Mouse (Mus musculus) stomach, postnatal 0 days (tissue): ENCODE results near the gene Actbl2. TPM values are rescaled to one million over a fixed set of nuclear protein-coding genes. Genes with fewer than 3 reads are reported as not detected.

Experiments used
- ATAC-seq: fragments of 200-750 bp; cut with Nextera tagmentation; 2 replicates; pipeline ENCODE4 v1.8.0; 2017; ENCODE audit not compliant: low FRiP score, low TSS enrichment
- DNase-seq: peaks from one replicate; pipeline ENCODE4 v3.0.0-alpha.2; 2016; ENCODE audit warnings: low spot score
- H3K27ac ChIP-seq: fragments of 300-500 bp; sonication (generic); replicated peaks from 2 replicates; pipeline ENCODE4 v1.5.1; 2014; ENCODE audit warnings: mild to moderate bottlenecking, control low read depth
- H3K27me3 ChIP-seq: fragments of 300-500 bp; sonication (generic); 2 replicates; pipeline ENCODE4 v1.6.1; 2014; ENCODE audit warnings: low read length; ENCODE audit not compliant: control insufficient read depth, insufficient read depth
- H3K36me3 ChIP-seq: fragments of 300-500 bp; sonication (generic); 2 replicates; pipeline ENCODE4 v1.6.1; 2014; ENCODE audit warnings: low read length, mixed read lengths; ENCODE audit not compliant: control insufficient read depth, insufficient read depth
- H3K4me1 ChIP-seq: fragments of 300-500 bp; sonication (generic); replicated peaks from 2 replicates; pipeline ENCODE4 v1.6.1; 2014; ENCODE audit warnings: antibody characterized with exemption; ENCODE audit not compliant: control insufficient read depth, insufficient read depth
- H3K4me2 ChIP-seq: fragments of 300-500 bp; sonication (generic); replicated peaks from 2 replicates; pipeline ENCODE4 v1.6.1; 2014; ENCODE audit warnings: low read depth, mild to moderate bottlenecking, control low read depth, moderate library complexity
- H3K4me3 ChIP-seq: fragments of 300-500 bp; sonication (generic); 2 replicates; pipeline ENCODE4 v1.5.1; 2014; ENCODE audit warnings: low read depth, low read length, control low read depth
- H3K9ac ChIP-seq: fragments of 300-500 bp; sonication (generic); 2 replicates; pipeline ENCODE4 v1.6.1; 2014; ENCODE audit warnings: mild to moderate bottlenecking, low read length, control low read depth, mixed read lengths
- H3K9me3 ChIP-seq: fragments of 300-500 bp; sonication (generic); 2 replicates; pipeline ENCODE4 v1.6.1; 2016; ENCODE audit warnings: low read length; ENCODE audit not compliant: control insufficient read depth
- CTCF ChIP-seq: IDR thresholded peaks from 2 replicates; pipeline ENCODE4 v1.5.1; 2016; ENCODE audit warnings: antibody characterized with exemption, low read depth, mild to moderate bottlenecking, moderate library complexity
- EP300 ChIP-seq: optimal IDR thresholded peaks from 2 replicates; pipeline ENCODE3; 2016; ENCODE audit warnings: antibody characterized with exemption
- WGBS: fragments of 180-500 bp; shearing (Covaris S2); extraction: QIAGEN DNeasy Blood & Tissue Kit; methylation state at CpG from one replicate; pipeline ENCODE4 v1.1.7; 2014; 5-methylcytosine and 5-hydroxymethylcytosine counted together
- polyA plus RNA-seq: library from polyadenylated mRNA; unstranded; fragments of >200 nt; fragmentation: Nextera tagmentation; extraction: Ambion mirVana; gene quantifications from 2 replicates; pipeline ENCODE4 v1.2.1, GENCODE M21; 2015

Actbl2 gene
- not detected in 2 replicates for polyA plus RNA-seq

GRCm38 (mm10) chr13:111254713-111255112 is at the start of gene Actbl2:
TSS of gene Actbl2 (plus strand) at chr13:111255013.
- no peaks in the 10 kb centered on the region for H3K27me3 ChIP-seq
- no peaks in the 10 kb centered on the region for H3K4me1 ChIP-seq
- no peak within 1 kb of the TSS for H3K27ac ChIP-seq
- ATAC-seq = no peak
- TF ChIP-seq EP300 (no peak), CTCF (no peak)
- 96% methylated on average over 5 of the region's 5 CpGs for WGBS
- H3K4me2 ChIP-seq = no peak within 1 kb of the TSS
- H3K4me3 ChIP-seq = no peak within 1 kb of the TSS
- H3K9me3 ChIP-seq = no peaks in the 10 kb centered on the region
- no peak for DNase-seq
- no peaks in the 10 kb centered on the region for H3K36me3 ChIP-seq
- H3K9ac ChIP-seq = no peak within 1 kb of the TSS

GRCm38 (mm10) chr13:111210649-111211378 is 44.0 kb upstream of the Actbl2 start:
- Histone ChIP-seq H3K4me1 (peaks cover 5% of the 10 kb centered on the region; the same call in 1 of the 2 replicates), H3K9me3 (no peaks in the 10 kb centered on the region), H3K9ac (no peak overlapping the region), H3K27me3 (no peaks in the 10 kb centered on the region), H3K4me3 (no peak overlapping the region), H3K27ac (peak overlapping the region; percentile 8; the same call in 1 of the 2 replicates), H3K4me2 (peak overlapping the region; percentile 34), H3K36me3 (no peaks in the 10 kb centered on the region)
- 20% methylated on average over 8 of the region's 8 CpGs for WGBS
- DNase-seq (no peak), ATAC-seq (no peak)
- TF ChIP-seq CTCF (no peak), EP300 (no peak)

DNA sequence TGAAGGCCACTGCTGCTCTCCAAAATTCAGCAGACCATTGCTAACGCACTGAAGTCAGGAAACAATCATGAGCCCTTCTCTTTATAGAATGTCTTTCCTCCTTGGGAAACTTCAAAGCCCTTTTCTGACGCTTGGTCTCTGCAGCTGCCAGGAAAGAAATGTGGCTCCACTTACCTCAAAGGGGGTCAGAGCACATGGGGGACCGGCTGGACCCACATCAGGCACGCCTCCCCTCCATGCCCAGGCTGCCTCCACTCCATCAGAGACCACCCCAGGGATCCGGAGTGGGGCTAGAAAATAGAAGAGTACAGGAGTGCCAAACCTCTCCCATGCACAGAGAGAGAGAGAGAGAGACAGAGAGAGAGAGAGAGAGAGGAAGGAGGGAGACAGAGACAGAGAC is 26.0 kb upstream of the Actbl2 start:
- no peak overlapping the region for H3K4me3 ChIP-seq
- no peak for ATAC-seq
- H3K27ac ChIP-seq = no peak overlapping the region
- TF ChIP-seq CTCF (no peak), EP300 (no peak)
- H3K4me2 ChIP-seq = no peak overlapping the region
- no peaks in the 10 kb centered on the region for H3K4me1 ChIP-seq
- DNase-seq = no peak
- no peak overlapping the region for H3K9ac ChIP-seq
- no peaks in the 10 kb centered on the region for H3K27me3 ChIP-seq
- WGBS = 57% methylated on average over 5 of the region's 5 CpGs
- no peaks in the 10 kb centered on the region for H3K36me3 ChIP-seq
- no peaks in the 10 kb centered on the region for H3K9me3 ChIP-seq

- no peak for ATAC-seq
Measured at GRCm38 (mm10) chr13:111229541-111229940, 25.3 kb upstream of the Actbl2 start.

DNA sequence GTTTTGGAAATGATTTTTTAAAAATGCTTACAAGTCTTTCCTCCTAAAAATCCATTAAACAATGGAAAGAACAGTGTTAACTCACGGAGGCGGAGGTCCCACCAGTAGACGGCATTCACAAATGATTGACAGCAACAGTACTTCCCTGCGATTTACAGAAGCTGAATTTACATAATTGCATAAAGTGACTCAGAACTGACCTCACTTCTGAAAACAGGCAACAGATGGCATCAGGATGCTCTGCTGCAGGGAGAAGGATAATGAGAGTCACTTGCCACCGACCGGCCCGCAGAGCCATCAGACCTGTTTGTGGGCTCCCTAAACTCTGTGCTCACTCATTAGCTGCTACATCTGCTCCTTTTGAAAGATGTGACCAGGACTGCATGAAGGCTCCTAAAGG is 22.4 kb upstream of the Actbl2 start:
- DNase-seq (no peak), ATAC-seq (no peak)
- Histone ChIP-seq H3K27me3 (no peaks in the 10 kb centered on the region), H3K9me3 (no peaks in the 10 kb centered on the region), H3K36me3 (no peaks in the 10 kb centered on the region), H3K9ac (no peak overlapping the region), H3K4me1 (no peaks in the 10 kb centered on the region), H3K4me3 (no peak overlapping the region), H3K4me2 (no peak overlapping the region), H3K27ac (no peak overlapping the region)
- 82% methylated on average over 7 of the region's 7 CpGs for WGBS
- no peak for TF ChIP-seq EP300
- TF ChIP-seq CTCF = no peak

More at GRCm38 (mm10) chr13:111229541-111229940, 25.3 kb upstream of the Actbl2 start:
- Histone ChIP-seq H3K4me1 (no peaks in the 10 kb centered on the region), H3K27ac (no peak overlapping the region), H3K4me2 (no peak overlapping the region), H3K4me3 (no peak overlapping the region), H3K9me3 (no peaks in the 10 kb centered on the region), H3K27me3 (no peaks in the 10 kb centered on the region), H3K36me3 (no peaks in the 10 kb centered on the region), H3K9ac (no peak overlapping the region)
- TF ChIP-seq EP300 (no peak), CTCF (no peak)
- DNase-seq = no peak
- 82% methylated on average over 6 of the region's 6 CpGs for WGBS

GRCm38 (mm10) chr13:111233356-111233755 is 21.5 kb upstream of the Actbl2 start:
- ATAC-seq (peak; percentile 72; the same call in 1 of the 2 replicates), DNase-seq (peak; percentile 38)
- Histone ChIP-seq H3K27ac (no peak overlapping the region), H3K4me1 (no peaks in the 10 kb centered on the region), H3K4me3 (no peak overlapping the region), H3K4me2 (no peak overlapping the region), H3K9ac (no peak overlapping the region), H3K27me3 (no peaks in the 10 kb centered on the region), H3K36me3 (no peaks in the 10 kb centered on the region), H3K9me3 (no peaks in the 10 kb centered on the region)
- 46% methylated on average over 5 of the region's 5 CpGs for WGBS
- TF ChIP-seq CTCF (no peak), EP300 (no peak)
